Mouse (Mus musculus) mature B cell (primary cell): ENCODE data around the gene Kcnab1.

Experiments used
- in situ Hi-C: fragments of 300-500 bp; cut with MboI; formaldehyde crosslinking; loops from 2 replicates; pipeline ENCODE4 v1.14.3; 2019

Gene Kcnab1

DNA sequence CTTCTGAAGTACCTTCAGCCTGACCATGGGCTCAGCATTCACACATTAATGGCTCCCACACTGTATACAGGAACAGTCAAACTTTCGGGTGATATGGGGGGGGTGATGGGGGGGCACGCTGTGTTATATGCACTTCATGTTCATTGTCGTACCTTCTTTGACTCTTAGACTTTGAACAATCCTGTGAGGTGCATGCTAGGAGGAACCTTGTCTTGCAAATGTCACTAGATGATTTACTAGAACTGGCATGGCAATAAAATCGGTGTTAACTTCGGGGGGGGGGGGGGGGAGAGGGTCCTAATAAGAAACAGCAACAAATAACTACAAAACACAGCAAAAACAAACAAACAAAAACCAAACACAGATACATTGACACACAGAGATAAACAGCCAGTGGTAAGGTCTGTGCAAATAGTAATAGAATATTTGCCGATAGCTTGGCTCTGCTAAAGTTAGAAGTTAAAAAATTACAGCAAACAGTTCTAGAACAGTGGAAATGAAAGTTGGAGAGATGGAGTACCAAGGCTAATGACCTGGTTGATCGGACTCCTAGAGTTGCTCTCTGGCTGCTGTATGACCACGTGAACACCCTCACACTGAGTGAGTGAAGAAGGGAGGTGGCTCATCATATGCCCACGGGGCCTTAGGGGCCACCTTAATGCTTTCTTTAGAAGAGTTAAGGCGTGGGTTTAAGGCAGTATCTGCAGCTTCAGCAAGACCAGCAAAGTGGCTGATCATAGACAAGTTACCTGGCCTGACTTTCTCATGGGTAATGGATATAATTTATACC is 256.9 kb downstream of the Kcnab1 start:
- in situ Hi-C loops: no loop called here

DNA sequence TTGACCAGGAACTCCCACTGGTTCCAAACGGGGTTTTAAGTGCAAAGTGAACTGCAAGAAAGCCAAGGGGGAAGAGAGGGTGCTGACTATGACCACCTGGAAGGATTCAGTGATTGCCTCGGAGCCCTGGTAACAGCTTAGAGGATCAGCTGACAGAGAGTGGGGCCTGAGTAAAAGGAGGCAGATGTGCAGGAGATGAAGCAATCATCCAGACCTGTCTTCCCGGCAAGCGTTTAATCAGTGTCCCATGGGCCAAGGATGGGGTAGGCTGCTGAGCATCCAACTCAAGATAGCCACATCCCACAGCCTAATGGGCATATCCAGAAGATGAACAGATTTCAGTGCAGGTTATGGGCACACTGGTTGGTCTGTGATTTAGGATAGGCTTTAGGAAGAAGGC is 258.8 kb downstream of the Kcnab1 start:
- in situ Hi-C loops: no loop called here

DNA sequence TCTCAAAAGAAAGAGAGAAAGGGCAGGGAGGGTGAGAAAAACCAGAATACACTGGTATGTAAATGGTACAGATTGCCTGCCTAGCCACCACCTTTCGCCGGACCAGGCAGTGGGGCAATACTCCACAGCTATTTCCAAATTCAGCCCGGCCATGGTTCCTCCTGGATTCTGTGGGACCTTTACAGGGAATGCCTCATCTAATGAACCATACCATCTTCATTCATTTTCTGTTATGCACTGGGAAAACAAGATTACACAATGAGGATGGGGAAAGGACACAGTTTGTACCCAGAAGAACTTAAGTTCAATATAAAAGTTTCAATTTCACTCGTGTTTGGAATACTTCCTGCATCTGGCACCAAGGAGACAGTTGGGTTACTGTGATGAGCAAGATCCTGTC is 263.4 kb downstream of the Kcnab1 start:
- in situ Hi-C loops: no loop called here

DNA sequence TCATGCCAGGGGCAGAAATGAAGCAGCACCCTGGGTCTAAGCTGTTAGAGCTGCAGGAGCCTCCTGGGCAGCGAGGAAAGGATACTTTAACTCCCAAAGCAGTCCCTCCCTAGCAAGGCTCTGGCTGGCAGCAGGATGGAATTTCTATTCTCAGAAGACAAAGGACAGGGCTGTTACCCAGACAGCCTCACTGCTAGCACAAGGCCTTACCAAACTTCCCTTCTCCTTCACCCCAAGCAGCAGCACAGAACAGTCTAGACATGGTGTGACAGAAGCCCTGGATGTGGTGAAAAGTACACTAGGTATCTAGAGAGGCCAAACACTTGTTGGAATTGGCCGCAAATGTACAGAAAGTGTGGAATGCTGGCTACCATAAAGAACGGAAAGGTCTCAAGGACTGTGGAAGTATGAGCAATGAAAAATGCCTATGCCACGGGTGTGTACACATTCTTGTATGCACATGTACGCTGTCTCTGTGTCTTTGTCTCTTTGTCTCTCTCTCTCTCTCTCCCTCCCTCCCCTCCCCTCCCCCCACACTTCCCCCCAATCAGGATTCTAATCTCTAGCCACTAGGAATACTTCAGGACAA is 264.5 kb downstream of the Kcnab1 start:
- in situ Hi-C loops: no loop called here

DNA sequence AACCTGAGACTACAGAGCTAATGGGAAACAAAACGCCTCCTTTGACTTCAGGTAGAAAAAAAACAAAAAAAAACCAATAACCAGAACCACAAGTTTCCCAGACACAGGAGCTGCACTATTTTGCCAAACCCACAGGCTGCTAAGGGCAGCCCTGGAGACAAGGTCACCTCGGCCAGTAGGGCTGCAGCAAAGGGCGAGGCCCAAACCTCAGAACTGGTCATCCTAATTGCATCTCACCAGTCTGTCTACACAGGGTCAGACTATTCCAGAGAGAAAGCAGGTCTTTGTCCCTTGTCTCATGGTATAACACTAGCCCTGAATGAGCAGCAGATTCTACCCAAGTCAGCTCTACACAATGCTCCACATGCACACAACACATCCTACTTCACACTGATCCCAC is 265.5 kb downstream of the Kcnab1 start:
- in situ Hi-C loops: loop anchor here (25.0 kb wide), 1 partner anchor 288 kb away; the partner anchor contains the start of gene Lekr1

DNA sequence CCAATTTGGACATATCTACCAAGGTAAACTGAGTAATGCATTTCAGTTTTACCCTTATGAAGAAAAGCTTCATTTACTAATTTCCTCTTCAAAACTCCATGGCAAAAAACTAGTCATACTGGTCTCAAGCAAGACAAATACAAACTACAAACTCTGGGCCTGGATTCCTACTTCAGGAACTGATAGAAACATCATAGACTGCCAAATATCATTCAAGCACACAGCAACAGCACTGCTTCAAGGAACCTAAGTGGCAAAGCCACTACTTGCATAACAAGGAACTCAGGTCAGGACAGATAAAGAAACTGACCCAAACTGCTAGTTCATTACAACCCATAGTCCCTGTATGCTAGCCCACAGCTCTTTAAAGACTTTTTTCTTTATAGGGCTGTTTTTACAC is 269.5 kb downstream of the Kcnab1 start:
- in situ Hi-C loops: loop anchor here (25.0 kb wide), 1 partner anchor 284 kb away; the partner anchor contains the start of gene Lekr1

DNA sequence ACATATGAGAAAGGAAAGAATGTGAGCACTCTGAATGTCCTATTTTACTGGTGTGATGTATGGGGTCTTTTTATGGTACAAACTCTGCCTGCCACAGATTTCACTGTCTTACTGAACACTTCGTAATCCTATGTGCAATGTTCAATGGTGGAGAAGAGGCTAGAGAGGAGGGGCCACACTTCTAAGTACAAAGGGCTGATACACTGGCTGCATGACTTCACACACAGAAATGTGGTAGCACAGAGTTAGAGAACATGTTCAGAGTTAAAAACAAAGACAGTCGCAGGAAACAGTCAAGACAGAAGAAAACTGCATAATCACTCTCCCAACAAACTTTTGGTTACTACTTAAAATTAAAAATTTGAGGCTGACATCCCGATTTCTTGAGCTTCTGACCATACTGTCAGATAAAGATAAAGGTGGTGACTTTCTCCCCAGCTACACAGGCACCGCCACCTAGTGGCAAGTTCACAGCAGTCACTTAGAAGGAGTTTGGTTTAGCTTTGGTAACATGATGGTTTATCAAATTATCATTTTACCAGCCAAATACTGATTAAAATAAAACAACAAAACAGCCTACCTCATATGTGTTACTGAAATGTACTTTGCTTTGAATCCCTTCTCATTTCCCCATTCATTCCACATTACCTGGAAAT is 270.8 kb downstream of the Kcnab1 start:
- in situ Hi-C loops: loop anchor here (25.0 kb wide), 1 partner anchor 282 kb away; the partner anchor contains the start of gene Lekr1

DNA sequence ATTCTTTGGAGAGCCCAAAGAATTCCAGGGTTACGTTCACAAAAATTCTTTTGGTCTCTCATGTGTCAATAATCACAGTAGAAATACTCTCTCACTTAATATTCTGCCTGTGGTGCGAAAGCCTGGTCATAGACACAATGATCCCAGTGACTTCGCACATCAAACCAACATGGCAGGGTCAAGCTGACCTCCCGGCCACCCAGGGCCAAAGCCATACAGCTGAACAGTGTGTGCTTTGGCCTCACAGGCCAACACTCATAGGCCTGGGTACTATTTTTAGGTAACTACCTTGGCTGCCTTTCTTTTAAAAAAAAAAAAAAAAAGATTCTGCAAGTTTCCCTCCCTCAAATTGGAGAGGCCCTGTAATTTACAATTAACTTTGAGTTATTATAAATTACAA is 271.9 kb downstream of the Kcnab1 start:
- in situ Hi-C loops: loop anchor here (25.0 kb wide), 1 partner anchor 281 kb away; the partner anchor contains the start of gene Lekr1

DNA sequence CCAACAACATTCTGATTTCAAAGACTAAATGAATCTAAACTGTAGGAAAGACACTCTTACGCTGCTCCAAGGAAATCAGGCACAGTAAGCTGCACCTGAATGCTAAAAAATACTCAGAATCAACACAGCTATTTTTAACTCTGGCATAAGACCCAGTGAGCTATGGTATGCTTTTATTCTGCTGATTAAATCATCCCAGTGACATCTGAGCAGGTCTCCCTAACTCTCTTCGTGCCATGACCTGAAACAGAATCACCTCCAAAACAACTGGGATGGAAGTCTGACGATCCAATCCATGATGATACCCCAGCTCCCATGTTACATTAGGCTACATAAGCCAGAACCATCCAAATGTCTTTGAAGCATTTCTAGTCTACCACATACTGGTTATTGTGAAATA is 275.2 kb downstream of the Kcnab1 start:
- in situ Hi-C loops: loop anchor here (25.0 kb wide), 1 partner anchor 278 kb away; the partner anchor contains the start of gene Lekr1

DNA sequence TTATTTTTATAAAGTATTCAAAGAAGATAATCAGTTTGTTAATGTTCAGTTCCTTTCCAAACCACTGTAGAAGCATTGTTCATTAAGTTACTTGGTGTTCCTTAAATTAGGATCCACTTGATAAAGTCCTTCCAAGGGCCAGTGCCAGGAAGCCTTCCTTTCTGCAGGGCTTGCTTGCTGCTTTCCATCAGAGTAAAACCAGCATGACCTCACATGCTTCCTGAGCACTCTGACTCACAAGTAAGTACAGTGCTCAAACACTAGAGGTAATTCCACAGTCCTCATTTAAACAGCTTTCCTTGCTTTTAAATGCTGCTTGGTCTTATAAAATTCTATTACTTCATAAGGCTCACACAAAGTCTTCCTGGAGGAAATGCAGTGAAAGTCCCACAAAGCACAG is 276.6 kb downstream of the Kcnab1 start:
- in situ Hi-C loops: loop anchor here (25.0 kb wide), 1 partner anchor 277 kb away; the partner anchor contains the start of gene Lekr1

DNA sequence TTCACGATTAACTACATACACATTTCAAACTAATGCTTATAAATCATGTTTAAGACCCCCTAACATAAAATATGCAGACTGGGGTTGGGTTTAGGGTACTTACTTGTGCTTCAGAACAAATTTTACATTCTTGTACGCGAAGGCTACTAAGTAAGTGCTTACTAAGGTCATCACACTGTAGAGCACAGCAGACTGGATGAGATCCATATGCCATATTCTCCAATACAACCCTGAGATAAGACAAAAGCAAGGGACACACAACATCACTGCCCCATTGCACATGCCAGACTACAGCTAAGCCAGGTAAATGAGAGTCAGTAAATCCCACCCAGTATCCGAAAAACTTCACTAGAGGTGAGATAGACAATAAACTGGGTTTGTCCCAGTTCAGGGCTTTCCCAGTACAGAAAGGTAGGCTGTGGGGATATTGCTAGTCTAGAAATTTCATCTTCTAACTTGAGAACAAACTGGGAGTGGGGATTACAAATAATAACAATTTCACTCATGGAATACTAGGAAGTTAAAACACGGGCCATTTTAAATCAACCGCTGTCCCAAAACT is 282.1 kb downstream of the Kcnab1 start:
- in situ Hi-C loops: loop anchor here (25.0 kb wide), 1 partner anchor 271 kb away; the partner anchor contains the start of gene Lekr1

DNA sequence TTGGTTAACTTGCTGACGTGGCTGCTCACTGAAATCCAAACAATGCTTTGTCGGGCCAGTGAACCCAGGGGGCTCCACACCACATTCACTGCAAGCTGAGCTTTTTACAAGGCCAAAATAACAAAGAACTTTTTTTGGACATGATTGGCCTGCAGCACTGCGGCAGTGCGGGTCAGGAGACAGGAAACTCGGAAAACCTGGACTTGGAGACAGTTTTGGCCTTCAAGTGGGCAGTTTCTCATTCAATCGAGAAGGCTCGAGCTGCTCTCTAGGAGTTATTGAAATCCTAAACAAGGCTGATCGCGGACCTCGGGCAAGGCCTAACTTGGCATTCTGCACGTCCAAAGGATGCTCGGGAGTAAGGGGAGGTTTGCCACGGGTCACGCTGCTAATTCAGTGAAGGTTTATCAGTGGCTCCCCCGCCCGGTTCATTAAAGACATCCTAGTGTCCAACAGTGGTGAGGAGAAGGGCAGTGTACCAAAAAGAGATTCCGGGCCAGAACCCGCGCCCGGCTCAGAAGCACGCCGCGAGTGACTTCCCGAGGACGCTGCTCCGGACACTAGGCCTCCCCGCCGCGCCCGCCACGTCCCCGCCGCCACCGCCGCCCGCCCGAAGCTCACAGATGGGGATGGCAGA is 282.7 kb downstream of the Kcnab1 start:
- in situ Hi-C loops: loop anchor here (25.0 kb wide), 1 partner anchor 270 kb away; the partner anchor contains the start of gene Lekr1

DNA sequence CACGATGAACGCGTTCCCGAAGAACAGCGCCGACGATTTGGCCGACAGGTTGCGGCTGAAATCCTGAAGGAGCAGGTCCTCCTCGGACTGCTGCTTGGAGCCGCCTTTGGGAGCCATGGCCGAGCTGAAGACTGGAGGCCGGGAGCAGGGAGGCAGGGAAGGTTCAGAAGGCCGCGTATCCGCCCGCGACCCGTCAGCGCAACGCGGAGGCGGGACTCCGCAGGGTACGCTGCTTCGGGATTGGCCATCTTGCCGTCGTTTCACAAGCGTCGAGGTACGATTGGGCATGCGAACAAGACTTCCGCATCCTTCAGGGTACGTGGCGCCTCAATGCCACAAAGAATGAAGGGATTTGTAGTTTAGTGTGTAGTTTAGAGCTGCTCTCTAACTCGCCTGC is 283.2 kb downstream of the Kcnab1 start, which contains the start of gene Ssr3:
Gene Ssr3 (minus strand): TSS at position 203 of the 397 bp plus-strand sequence.
- in situ Hi-C loops: loop anchor here (25.0 kb wide), 1 partner anchor 270 kb away; the partner anchor contains the start of gene Lekr1

DNA sequence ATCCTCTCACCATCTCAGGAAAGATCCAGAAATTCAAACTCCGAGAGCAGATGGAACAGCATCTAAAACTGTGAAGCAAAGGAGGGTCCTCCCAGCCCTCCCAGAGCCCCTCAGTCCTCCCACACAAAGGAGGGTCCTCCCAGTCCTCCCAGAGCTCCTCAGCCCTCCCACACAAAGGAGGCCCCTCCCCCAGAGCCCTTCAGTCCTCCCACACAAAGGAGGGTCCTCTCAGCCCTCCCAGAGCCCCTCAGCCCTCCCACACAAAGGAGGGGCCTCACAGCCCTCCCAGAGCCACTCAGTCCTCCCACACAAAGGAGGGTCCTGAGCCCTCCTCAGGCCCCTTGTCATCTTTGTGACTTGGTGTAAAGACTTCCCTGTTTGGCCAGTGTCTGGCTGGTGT is 285.9 kb downstream of the Kcnab1 start:
- in situ Hi-C loops: loop anchor here (25.0 kb wide), 1 partner anchor 267 kb away; the partner anchor contains the start of gene Lekr1

DNA sequence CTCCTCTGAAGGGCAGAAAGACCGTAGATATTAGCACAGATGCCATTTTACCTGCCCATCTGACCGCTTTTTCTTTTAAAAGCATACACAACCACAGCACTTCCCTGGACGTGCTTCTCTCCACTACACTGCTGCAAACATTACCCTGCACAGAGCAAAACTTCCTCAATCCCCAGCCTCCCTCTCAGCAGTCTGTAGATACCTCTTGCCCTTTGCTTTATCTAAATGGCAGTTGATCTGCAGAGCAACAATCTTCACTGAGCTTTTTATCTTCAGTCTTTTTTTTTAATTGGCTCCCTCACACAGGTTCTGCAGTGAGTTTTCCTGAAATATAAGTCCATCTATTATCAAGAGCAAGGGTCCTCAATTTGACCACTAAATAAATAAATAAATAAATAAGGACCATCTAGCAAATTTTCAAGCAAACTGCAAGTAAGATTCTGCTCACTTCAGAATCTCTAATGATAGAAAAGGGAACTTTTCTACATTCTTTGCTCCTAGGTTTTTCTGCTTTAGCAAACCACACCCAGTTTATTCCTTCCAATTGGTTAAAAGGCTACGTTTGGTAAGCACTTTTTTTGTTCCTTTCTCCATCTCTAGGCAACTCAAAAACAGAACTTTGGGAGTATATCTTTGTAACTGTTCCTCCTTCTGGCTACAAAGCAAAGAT is 287.8 kb downstream of the Kcnab1 start:
- in situ Hi-C loops: loop anchor here (25.0 kb wide), 1 partner anchor 265 kb away; the partner anchor contains the start of gene Lekr1

DNA sequence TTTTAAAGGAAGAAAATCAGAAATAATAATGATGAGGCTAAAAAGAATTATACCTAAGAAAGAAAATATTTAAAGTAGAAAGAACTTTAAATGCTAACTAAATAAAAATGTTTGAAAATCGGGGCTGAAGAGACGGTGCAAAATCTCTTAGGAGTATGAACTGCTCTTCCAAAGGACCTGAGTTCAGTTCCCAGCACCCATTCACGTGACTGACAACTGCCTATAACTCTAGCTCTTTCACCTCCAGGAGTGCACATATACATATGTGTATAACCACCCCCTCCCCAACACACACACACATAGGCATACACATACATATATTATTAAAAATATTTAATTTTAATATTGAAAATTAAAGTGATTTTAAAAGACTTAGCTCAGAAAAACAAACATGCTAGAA is 288.4 kb downstream of the Kcnab1 start:
- in situ Hi-C loops: loop anchor here (25.0 kb wide), 1 partner anchor 265 kb away; the partner anchor contains the start of gene Lekr1

DNA sequence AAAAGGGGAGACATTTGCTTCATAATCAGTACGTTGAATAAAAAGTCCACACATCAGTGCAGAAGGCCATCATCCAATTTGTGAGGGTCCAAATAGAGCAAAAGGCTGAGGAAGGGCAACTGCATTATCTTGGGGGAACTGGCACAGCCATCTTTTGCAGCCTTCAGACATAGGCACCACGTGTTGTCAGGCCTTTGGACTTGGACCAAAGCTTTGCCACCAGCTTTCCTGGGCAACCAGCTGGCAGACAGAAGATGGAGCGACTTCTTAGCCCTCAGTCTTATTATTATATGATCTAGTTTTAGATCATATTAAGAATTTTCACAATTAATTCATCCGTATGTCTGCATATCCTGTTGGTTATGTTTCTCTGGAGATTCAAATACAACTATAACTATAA is 296.6 kb downstream of the Kcnab1 start:
- in situ Hi-C loops: no loop called here

DNA sequence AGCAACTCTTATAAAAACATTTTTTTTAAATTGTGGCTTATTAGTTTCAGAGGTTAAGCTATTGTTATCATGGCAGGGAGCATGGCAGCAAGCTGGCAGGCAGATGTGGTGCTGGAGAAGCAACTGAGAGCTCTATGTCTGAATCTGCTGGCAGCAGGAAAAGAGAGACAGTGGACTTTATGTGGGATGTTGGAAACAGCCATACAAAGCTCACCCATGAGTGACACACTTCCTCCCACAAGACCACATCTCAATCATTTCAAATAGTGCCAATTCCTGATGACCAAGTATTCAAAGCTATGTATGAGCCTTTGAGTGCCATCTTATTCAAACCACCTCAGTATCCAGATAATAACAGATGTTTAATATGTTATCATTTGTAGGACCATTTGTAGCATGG is 298.7 kb downstream of the Kcnab1 start:
- in situ Hi-C loops: no loop called here

DNA sequence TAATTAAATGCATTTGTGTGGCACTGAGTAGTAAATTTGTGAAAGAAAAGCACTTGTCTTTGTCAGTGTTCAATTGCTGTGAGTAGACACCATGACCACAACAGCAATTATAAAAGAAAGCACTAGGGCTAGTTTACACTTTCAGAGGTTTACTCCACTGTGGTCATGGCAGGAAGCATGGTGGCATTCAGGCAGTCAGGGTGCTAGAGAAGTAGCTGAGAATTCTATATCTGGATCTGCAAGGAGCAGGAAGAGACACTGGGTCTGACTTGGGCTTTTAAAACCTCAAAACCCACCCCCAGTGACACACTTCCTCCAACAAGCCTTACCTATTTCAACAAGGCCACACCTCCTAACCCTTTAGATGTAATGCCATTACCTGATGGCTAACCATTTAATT is 307.4 kb downstream of the Kcnab1 start:
- in situ Hi-C loops: no loop called here

DNA sequence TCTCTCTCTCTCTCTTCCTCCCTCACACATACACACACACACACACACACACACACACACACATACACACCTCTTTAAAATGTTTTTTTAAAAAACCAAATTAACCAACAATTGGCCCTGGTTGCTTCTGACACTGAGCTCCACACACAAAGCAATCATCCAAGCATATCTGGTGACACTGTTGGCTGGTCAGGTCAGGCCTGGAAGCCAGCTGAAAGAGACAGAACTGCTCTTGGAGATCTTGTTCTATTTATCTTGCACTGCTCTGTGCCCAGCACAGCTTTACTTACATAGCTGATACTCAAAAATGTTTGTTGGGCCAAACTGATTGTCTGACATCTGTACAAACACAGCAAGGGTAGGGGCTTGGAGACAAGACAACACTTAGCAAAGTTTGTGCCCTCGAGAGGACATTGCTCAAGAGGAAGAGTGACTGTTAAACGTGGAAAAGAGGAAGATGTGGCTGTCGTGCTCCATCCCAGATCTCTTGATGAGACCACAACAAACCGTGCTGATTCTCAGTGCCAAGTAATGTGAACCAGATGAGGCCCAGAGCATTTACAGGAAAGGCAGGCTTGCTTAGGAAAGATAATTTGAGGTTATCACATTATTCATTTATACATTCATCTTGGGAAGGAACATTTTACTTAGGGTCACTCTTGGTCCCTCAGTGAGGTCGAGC is 308.9 kb downstream of the Kcnab1 start:
- in situ Hi-C loops: no loop called here
